Mouse (Mus musculus) heart, postnatal 10 days (tissue): Measurements from ENCODE around the gene Notch2. TPM values are rescaled to one million over a fixed set of nuclear protein-coding genes. Genes with fewer than 3 reads are reported as not detected.

Experiments used
- DNase-seq, 2 experiments: peaks; one replicate each; pipeline ENCODE4 v3.0.0; 2021
- intact Hi-C: fragments of 180-260 bp; cut with DNase I; formaldehyde crosslinking; loops from one replicate; pipeline ENCODE4 v1.15.1; 2025
- total RNA-seq, 2 experiments: library from RNA; stranded (reverse); gene quantifications; 2 replicates each; pipeline ENCODE4 v1.2.3; 2021

The Notch2 gene
- total RNA-seq, 2 experiments from 2014 or later, result 28.2 to 31.0 TPM

GRCm38 (mm10) chr3:97993920-97994545 lies 19.3 kb upstream of the Notch2 start:
- DNase-seq, result no peak
- intact Hi-C loops, result no loop called here

- intact Hi-C loops, result no loop called here
- DNase-seq, result no peak
These were observed 18.5 kb upstream of the Notch2 start for GRCm38 (mm10) chr3:97994818-97995217.

GRCm38 (mm10) chr3:97998349-97998748 lies 15.0 kb upstream of the Notch2 start:
- DNase-seq, result no peak
- intact Hi-C loops, result no loop called here

- intact Hi-C loops, result no loop called here
- no peak for DNase-seq
These were observed 9.8 kb upstream of the Notch2 start for GRCm38 (mm10) chr3:98003558-98003957.

- intact Hi-C loops, result no loop called here
- DNase-seq, result no peak
These were observed 9.1 kb upstream of the Notch2 start for GRCm38 (mm10) chr3:98004231-98004630.

GRCm38 (mm10) chr3:98005306-98005705 lies 8.0 kb upstream of the Notch2 start:
- intact Hi-C loops, result no loop called here
- no peak for DNase-seq

GRCm38 (mm10) chr3:98006046-98006691 lies 7.2 kb upstream of the Notch2 start:
- no peak for DNase-seq
- intact Hi-C loops, result no loop called here

- DNase-seq, result no peak
- intact Hi-C loops, result no loop called here
These were observed 6.4 kb upstream of the Notch2 start for GRCm38 (mm10) chr3:98006973-98007372.

GRCm38 (mm10) chr3:98008143-98008542 lies 5.2 kb upstream of the Notch2 start:
- intact Hi-C loops, result no loop called here
- no peak for DNase-seq

- no peak for DNase-seq
- intact Hi-C loops, result no loop called here
These were observed 4.0 kb upstream of the Notch2 start for GRCm38 (mm10) chr3:98009190-98009840.

GRCm38 (mm10) chr3:98013086-98013400 lies 284 bp upstream of the Notch2 start:
- intact Hi-C loops, result loop anchor here (5.0 to 10.0 kb wide), 3 partner anchors 86 to 328 kb away; no protein-coding TSS in a partner anchor
- no peak for DNase-seq

- peak in 1 of 2 experiments; percentile 51 for DNase-seq
- intact Hi-C loops, result loop anchor here (2.0 to 10.0 kb wide), 3 partner anchors 57 to 331 kb away; no protein-coding TSS in a partner anchor
These were observed 2.2 kb downstream of the Notch2 start for GRCm38 (mm10) chr3:98015205-98016171.

- intact Hi-C loops, result loop anchor here (10.0 kb wide), 2 partner anchors 252 to 332 kb away; no protein-coding TSS in a partner anchor
These were observed 3.7 kb downstream of the Notch2 start for GRCm38 (mm10) chr3:98016901-98017591.

GRCm38 (mm10) chr3:98018187-98018586 lies 4.9 kb downstream of the Notch2 start:
- DNase-seq, result no peak
- intact Hi-C loops, result loop anchor here (2.0 to 10.0 kb wide), 3 partner anchors 81 to 333 kb away; no protein-coding TSS in a partner anchor

More at GRCm38 (mm10) chr3:98016901-98017591, 3.7 kb downstream of the Notch2 start:
- no peak for DNase-seq

GRCm38 (mm10) chr3:98020431-98021229 lies 7.3 kb downstream of the Notch2 start:
- intact Hi-C loops, result loop anchor here (10.0 kb wide), 1 partner anchor 394 kb away; no protein-coding TSS in a partner anchor
- peak in 1 of 2 experiments; percentile 44 for DNase-seq

- intact Hi-C loops, result loop anchor here (10.0 kb wide), 1 partner anchor 390 kb away; no protein-coding TSS in a partner anchor
- peak; percentile 81 to 84 for DNase-seq
These were observed 11.0 kb downstream of the Notch2 start for GRCm38 (mm10) chr3:98024288-98024848.

GRCm38 (mm10) chr3:98025521-98025920 lies 12.2 kb downstream of the Notch2 start:
- no peak for DNase-seq

More at GRCm38 (mm10) chr3:98025521-98025920, 12.2 kb downstream of the Notch2 start:
- intact Hi-C loops, result loop anchor here (10.0 kb wide), 1 partner anchor 389 kb away; no protein-coding TSS in a partner anchor
